Mouse (Mus musculus): Measurements from ENCODE around the gene Myo18a.

The Myo18a gene

DNA sequence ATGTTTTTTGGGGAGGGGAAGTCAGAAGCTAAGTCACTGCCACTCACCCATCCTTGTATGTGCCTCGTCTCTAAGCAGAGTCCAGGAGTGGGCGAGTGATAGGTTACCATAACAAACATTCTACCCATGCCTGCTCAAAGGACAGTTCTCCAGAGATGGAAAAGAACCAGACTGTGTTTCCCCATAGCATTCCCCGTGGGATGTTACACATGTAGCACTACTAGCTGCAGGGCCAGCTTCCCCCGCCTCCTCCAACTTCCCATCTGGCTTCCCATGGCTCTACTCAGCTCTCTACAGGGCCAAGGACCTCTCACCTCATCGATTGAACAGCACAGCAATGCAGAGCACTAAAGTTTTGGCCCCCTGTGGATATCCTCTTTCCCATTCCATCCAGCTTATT is 32.2 kb downstream of the Myo18a start:
- in situ Hi-C loops (cut with MboI, MseI), result no loop called here

DNA sequence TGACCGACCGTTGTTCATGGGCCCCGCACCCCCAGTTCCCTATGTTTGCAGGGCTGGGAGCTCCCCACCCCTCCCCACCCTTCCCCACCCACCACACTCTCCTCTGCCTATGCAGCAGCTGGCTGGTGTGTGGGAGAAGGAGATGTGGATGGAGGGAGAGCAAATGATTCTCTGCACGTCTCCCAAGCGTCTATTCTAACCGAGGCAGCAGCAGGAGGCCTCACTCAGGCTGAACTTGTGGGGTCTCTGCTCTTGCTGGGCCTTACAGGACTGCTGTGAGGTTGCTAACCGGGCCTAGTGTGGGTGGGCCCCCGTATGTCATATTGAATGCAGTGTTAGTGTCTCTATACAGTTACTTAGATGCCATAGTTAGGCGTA is 37.4 kb downstream of the Myo18a start:
- in situ Hi-C loops (cut with MboI, MseI), result no loop called here

DNA sequence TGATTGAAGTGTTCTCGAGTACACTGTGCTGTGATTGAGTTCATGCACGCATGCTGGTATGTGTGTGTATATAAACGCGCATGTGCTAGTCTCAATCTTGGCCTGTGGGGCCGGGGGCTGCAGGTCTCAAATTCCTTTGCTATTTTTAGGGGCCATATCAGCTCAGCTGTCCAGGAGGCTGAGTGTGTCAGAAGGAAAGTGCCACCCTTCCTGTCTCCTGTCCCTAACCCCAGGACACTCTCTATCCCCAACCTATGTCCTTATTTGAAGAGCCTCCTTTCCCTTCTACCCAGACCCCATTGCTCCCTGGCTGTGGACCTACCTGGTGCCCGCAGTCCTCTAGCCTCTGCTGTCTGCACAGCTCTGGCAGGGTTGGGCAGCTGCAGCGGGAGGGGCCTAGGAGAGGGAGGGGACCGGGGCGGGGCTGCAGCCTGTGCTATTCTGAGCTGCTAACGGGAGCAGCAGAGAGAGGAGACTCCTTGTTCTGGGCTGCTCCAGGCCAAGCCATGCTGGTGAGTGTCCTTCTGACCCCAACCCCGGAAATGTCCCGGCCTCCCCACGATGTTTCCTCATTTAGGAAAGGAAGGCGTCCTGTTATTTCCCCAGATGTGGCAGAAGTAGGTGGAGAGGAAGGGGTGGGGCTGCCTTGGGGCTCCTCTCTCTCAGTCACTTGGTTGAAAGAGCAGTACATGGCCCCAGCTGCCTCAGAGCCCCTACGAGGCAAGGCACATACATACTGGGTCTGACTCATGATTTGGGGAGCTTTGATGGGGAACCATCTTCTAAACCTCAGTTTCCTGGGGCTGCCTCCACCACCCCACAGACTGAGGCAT is 38.0 kb downstream of the Myo18a start:
- in situ Hi-C loops (cut with MboI, MseI), result no loop called here

DNA sequence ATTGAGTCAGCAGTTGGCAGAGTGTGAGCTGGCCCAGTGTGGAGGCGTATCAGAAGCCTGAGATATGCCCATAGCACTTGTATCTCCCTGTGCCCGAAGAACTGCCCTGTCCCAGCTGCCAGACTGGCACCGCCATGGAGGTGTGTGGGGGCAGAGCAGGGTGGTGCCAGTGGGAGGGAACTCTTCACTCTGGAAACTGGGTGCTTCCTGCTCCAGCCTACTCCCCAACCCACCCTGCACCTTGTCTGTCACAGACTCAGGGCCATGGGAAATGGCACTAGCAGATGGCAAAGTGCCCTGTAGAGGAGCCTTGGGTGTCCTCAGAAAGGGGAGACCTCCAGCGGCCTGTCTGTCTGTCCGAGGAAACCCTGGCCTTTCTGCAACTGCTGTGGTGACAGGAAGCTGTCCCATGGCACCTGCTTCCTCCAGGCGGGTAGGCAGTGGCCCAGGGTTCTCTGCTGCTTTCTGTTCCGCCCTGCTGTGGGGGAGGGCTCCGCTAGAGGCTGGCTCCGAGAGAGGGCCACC is 39.4 kb downstream of the Myo18a start:
- in situ Hi-C loops (cut with MboI, MseI), result no loop called here

DNA sequence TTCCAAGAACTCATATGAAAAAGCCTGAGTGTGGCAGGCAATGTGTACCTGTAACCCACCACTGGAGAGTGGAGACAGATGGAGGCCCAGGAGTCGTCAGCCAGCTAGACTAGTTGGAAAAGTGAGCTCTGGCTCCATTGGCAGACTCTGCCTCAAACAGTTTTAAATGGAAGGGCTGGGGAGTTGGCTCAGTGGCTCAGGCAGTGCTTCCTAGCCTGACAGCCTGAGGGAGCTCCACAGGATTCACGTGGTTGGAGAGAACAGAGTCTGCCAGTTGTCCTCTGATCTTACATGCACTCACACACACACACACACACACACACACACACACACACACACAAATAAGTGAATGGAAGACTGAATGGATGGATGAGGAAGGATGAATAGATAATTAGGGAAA is 43.2 kb downstream of the Myo18a start:
- in situ Hi-C loops (cut with MboI, MseI), result no loop called here

GRCm38 (mm10) chr11:77806855-77807254 is 43.8 kb downstream of the Myo18a start:
- in situ Hi-C loops (cut with MboI, MseI), result no loop called here

DNA sequence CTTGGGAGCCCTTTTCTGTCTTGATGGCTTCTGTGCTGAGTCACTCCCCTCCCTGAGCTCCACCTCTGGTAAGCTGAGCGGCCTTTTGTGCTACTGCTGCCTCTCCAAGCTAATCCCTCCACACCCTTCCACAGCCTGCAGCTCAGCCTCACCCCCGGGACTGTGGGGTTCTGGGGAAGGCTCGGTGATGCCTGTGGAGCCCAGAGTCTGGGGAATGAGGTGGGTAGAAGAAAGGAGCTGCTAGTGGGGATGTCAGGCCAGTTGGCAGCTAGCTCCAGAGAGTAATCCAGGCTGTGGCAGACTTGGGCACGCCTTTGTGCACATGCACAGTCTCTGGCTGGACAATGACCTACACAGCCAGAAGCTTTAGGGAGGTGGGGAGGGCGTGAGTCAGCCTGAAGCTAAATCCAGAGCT is 45.0 kb downstream of the Myo18a start:
- in situ Hi-C loops (cut with MboI, MseI), result no loop called here

- in situ Hi-C loops (cut with MboI, MseI), result no loop called here
Measured at GRCm38 (mm10) chr11:77809215-77809614, 46.2 kb downstream of the Myo18a start.

- in situ Hi-C loops (cut with MboI, MseI), result no loop called here
Measured at GRCm38 (mm10) chr11:77810018-77810417, 47.0 kb downstream of the Myo18a start.

DNA sequence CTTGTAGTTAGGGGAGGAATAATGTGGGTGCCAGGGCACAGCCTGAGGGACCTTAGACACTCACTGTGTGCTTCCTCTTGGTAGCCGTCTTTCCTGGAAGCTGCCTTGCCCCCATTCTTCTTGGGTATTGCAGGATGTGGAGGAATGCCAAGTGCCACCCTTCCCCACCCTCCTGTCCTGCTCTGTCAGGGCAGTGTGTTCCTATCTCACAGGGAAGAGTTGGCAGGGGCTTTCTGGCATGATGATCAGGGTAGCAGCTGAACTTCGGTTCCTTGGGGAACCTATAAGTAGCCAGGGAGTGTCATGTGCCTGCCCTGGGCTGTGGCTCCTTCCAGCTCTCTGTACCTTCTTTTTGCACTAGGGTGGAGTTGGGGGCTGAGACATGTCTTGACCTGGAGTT is 50.9 kb downstream of the Myo18a start:
- in situ Hi-C loops (cut with MboI, MseI), result no loop called here

- in situ Hi-C loops (cut with MboI, MseI), result loop anchor here (5.0 kb wide), 1 partner anchor 74 kb away; no protein-coding TSS in a partner anchor
Measured at GRCm38 (mm10) chr11:77816003-77816402, 53.0 kb downstream of the Myo18a start.

DNA sequence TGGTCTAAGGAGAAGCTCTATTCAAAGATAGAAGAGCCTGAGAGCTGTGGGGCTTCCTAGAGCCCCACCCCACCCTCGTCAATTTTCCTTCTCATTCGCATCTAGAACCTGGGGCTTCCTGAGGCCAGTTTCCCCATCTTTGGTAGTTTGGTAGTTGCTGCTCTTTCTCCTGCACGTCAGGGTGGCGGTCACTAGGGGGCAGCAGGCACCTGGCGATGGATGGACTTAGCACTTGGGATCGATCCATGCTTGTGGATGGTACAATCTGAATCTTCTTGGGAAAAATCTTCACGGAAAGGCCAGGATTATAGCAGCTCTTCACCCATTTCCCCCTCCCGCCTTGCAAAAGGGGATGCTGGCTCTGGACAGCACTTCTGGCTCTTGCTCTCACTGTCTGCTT is 58.6 kb downstream of the Myo18a start:
- in situ Hi-C loops (cut with MboI, MseI), result no loop called here

- in situ Hi-C loops (cut with MboI, MseI), result no loop called here
Measured at GRCm38 (mm10) chr11:77822781-77823180, 59.7 kb downstream of the Myo18a start.

DNA sequence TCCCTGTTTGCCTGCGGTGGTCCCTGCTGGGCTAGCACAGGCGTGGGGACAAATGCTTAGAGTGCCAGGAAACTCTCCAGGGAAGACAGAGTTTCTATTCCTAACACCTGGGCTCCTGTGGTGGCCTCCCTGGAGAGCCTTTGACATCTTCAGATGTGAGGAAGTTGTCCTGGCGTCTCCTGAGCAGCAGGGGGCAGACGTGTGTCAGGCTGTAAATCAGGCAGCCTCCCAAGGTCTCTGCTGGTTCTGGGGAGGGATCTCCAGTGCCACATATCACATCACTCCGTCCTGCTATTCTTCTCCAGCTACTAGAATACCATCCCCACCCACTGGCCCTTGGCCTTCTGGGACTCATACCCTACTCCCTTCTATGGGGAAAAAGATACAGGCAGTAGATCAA is 62.8 kb downstream of the Myo18a start:
- in situ Hi-C loops (cut with MboI, MseI), result loop anchor here (5.0 kb wide), 1 partner anchor 131 kb away; no protein-coding TSS in a partner anchor

- in situ Hi-C loops (cut with MboI, MseI), result loop anchor here (5.0 kb wide), 1 partner anchor 131 kb away; no protein-coding TSS in a partner anchor
Measured at GRCm38 (mm10) chr11:77826311-77826710, 63.3 kb downstream of the Myo18a start.

- in situ Hi-C loops (cut with MboI, MseI), result loop anchor here (5.0 kb wide), 1 partner anchor 130 kb away; no protein-coding TSS in a partner anchor
Measured at GRCm38 (mm10) chr11:77827241-77827995, 64.4 kb downstream of the Myo18a start.

GRCm38 (mm10) chr11:77828163-77828562 is 65.1 kb downstream of the Myo18a start:
- in situ Hi-C loops (cut with MboI, MseI), result loop anchor here (5.0 kb wide), 1 partner anchor 129 kb away; no protein-coding TSS in a partner anchor

DNA sequence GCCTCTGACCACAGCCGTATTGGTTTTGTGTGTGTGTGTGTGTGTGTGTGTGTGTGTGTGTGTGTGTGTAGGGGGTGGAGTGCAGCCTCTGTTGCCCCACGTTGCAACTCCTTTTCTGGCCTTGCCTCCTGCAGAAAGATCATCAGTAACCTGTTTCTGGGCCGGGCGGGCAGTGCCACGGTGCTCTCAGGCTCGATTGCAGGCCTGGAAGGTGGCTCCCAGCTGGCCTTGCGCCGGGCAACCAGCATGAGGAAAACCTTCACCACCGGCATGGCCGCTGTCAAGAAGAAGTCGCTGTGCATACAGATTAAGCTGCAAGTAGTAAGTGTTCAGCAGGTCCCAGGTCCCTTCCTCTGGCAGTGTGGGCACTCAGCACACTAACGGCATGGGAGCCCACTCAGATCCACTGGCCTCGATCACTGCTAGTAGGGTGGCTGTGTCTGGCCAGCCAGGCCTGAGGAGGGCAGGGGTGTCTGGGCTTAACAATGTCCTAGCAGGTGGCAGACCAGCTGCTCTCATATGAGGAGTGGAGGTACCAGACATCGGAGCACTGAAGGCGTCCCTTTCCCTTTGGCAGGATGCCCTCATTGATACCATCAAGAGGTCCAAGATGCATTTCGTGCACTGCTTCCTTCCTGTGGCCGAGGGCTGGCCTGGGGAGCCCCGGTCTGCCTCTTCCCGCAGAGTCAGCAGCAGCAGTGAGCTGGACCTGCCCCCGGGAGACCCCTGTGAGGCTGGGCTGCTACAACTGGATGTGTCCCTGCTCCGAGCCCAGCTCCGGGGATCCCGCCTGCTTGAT is 66.2 kb downstream of the Myo18a start:
- in situ Hi-C loops (cut with MboI, MseI), result loop anchor here (5.0 kb wide), 1 partner anchor 128 kb away; no protein-coding TSS in a partner anchor

- in situ Hi-C loops (cut with MboI, MseI), result no loop called here
Measured at GRCm38 (mm10) chr11:77830875-77831274, 67.8 kb downstream of the Myo18a start.

GRCm38 (mm10) chr11:77832541-77832940 is 69.5 kb downstream of the Myo18a start:
- in situ Hi-C loops (cut with MboI, MseI), result no loop called here

GRCm38 (mm10) chr11:77835109-77835508 is 72.1 kb downstream of the Myo18a start:
- in situ Hi-C loops (cut with MboI, MseI), result no loop called here

All from T-helper 1 cell (primary cell).